In the genomic region with DNA sequence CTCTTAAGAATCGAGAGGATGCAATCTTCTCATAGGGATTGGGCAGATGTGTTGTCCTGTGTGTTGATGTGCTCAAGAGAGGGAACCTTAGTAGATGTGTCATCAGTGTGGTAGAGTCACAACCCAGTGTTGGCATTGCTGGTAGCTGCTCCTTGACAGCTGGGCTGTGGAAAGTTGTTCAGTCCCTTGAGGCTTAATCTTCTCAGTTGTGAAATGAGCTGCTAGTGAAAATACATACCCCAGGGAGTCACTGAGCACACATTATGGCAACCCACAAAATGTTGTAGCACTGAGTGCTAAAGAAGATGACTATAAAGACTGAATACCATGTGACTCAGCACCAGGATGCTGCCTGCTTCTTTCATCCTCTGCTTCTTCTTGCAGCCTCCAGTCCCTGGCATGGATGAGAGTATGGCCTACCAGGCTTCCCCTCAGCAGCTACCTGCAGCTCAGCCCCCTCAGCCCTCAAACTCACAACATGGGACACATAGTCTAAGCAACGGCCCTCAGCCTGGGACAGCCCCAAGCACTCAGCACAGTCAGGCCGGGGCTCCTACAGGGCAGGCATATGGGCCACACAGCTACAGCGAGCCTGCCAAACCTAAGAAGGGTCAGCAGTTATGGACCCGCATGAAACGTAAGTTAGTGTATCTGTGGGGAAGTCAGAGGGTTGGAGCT, we compare ENCODE assay signal across 24 mouse cellular contexts. TPM values are rescaled to one million over a fixed set of nuclear protein-coding genes. Genes with fewer than 3 reads are reported as not detected.
DNase-seq lines count a peak whose midpoint lies in the region; ATAC-seq and TF ChIP-seq lines count a peak whose summit lies in the region.
"Had no signal": no experiment of that assay in that cellular context is flagged by ENCODE, and none has a peak within 500 bp of the region (broad histone marks: within the 10 kb centered on the region; RNA-seq: fewer than 3 reads in every experiment).

No protein-coding gene starts in this region.

- peaks cover 10% of the 10 kb centered on the region for H3K4me1 ChIP-seq in liver, postnatal 0 days (ENCODE audit: insufficient read depth)
- peaks cover 24% of the 10 kb centered on the region for H3K4me1 ChIP-seq in liver, embryonic 12.5 days
- peaks cover 13% of the 10 kb centered on the region for H3K4me1 ChIP-seq in hindbrain, embryonic 12.5 days

- no peak overlapping the region for H3K9ac ChIP-seq in liver, postnatal 0 days (replicated peaks)
- H3K9ac ChIP-seq in liver, embryonic 12.5 days: no peak overlapping the region
- H3K9ac ChIP-seq in hindbrain, embryonic 12.5 days: no peak overlapping the region
- H3K9ac ChIP-seq: forebrain, embryonic 13.5 days; heart, embryonic 15.5 days; hindbrain, embryonic 13.5 days; limb, embryonic 12.5 days; midbrain, embryonic 12.5 days; neural tube, embryonic 12.5 days had no signal

- no peak overlapping the region for H3K4me2 ChIP-seq in liver, postnatal 0 days (ENCODE audit: low read depth, low read length)
- no peak overlapping the region for H3K4me2 ChIP-seq in liver, embryonic 12.5 days
- no peak overlapping the region for H3K4me2 ChIP-seq in hindbrain, embryonic 12.5 days (replicated peaks)
- H3K4me2 ChIP-seq: forebrain, embryonic 13.5 days; heart, embryonic 15.5 days; hindbrain, embryonic 13.5 days; limb, embryonic 12.5 days; midbrain, embryonic 12.5 days; neural tube, embryonic 12.5 days had no signal

- peak; percentile 35 for DNase-seq in cerebellum, adult 9-11 months
- DNase-seq in cerebellum, adult 11 months: no peak
- peak; percentile 3 to 7 for DNase-seq in frontal cortex, postnatal 10 days (ENCODE audit: low spot score in 2 of 2)
- DNase-seq in frontal cortex, postnatal 25 days (ENCODE audit: low spot score in 2 of 2): no peak
- peak; percentile 11 for DNase-seq in liver, postnatal 0 days
- DNase-seq: adrenal gland, postnatal 25 days; kidney, adult 11 months; kidney, postnatal 14 days; right cerebral cortex, adult 18-20 months; thymus, postnatal 14 days had no signal

- no peak overlapping the region for H3K27ac ChIP-seq in liver, postnatal 0 days (ENCODE audit: low read depth)
- no peak overlapping the region for H3K27ac ChIP-seq in liver, embryonic 12.5 days
- H3K27ac ChIP-seq in hindbrain, embryonic 12.5 days: no peak overlapping the region
- H3K27ac ChIP-seq: forebrain, embryonic 13.5 days; heart, embryonic 15.5 days; hindbrain, embryonic 13.5 days; left cerebral cortex, adult 2 months; limb, embryonic 12.5 days; midbrain, embryonic 12.5 days; neural tube, embryonic 12.5 days had no signal

- peaks cover 90% of the 10 kb centered on the region for H3K36me3 ChIP-seq in liver, postnatal 0 days (replicated peaks; ENCODE audit: insufficient read depth, low read length)
- H3K36me3 ChIP-seq in liver, embryonic 12.5 days: peaks cover 90% of the 10 kb centered on the region
- peaks cover 79% of the 10 kb centered on the region for H3K36me3 ChIP-seq in hindbrain, embryonic 12.5 days

- no peak for TF ChIP-seq EP300 in liver, postnatal 0 days (IDR thresholded peaks at IDR 0.05; ENCODE audit: low read depth)

- ATAC-seq in liver, postnatal 0 days: no peak
- no peak for ATAC-seq in liver, embryonic 12.5 days
- no peak for ATAC-seq in hindbrain, embryonic 12.5 days (ENCODE audit: low FRiP score)
- ATAC-seq: CD4-positive, CD25-positive, alpha-beta regulatory T cell, adult 4 months; forebrain, embryonic 13.5 days; lung, postnatal 0 days had no signal

- no peak overlapping the region for H3K4me3 ChIP-seq in liver, postnatal 0 days (ENCODE audit: low read depth, low read length)
- H3K4me3 ChIP-seq in liver, embryonic 12.5 days: no peak overlapping the region
- no peak overlapping the region for H3K4me3 ChIP-seq in hindbrain, embryonic 12.5 days
- H3K4me3 ChIP-seq: erythroblast, embryonic 14.5 days; forebrain, embryonic 13.5 days; heart, embryonic 15.5 days; hindbrain, embryonic 13.5 days; left cerebral cortex, adult 2 months; limb, embryonic 12.5 days; megakaryocyte, embryonic 14.5 days; midbrain, embryonic 12.5 days; myocyte; neural tube, embryonic 12.5 days had no signal

- H3K27me3 ChIP-seq in liver, postnatal 0 days (ENCODE audit: insufficient read depth, low read length): no peaks in the 10 kb centered on the region
- no peaks in the 10 kb centered on the region for H3K27me3 ChIP-seq in liver, embryonic 12.5 days (replicated peaks)
- no peaks in the 10 kb centered on the region for H3K27me3 ChIP-seq in hindbrain, embryonic 12.5 days
- H3K27me3 ChIP-seq: forebrain, embryonic 13.5 days; heart, embryonic 15.5 days; hindbrain, embryonic 13.5 days; limb, embryonic 12.5 days; megakaryocyte, embryonic 14.5 days; midbrain, embryonic 12.5 days; neural tube, embryonic 12.5 days had no signal

- 88% methylated on average over 6 of the region's 6 CpGs for WGBS in liver, postnatal 0 days (ENCODE audit: insufficient replicate concordance)
- WGBS in liver, embryonic 12.5 days (ENCODE audit: insufficient replicate concordance): 87% methylated on average over 6 of the region's 6 CpGs
- WGBS in hindbrain, embryonic 12.5 days: 97% methylated on average over 6 of the region's 6 CpGs

- no peaks in the 10 kb centered on the region for H3K9me3 ChIP-seq in liver, postnatal 0 days (ENCODE audit: low read length)
- H3K9me3 ChIP-seq in liver, embryonic 12.5 days (replicated peaks): no peaks in the 10 kb centered on the region
- H3K9me3 ChIP-seq in hindbrain, embryonic 12.5 days (replicated peaks): no peaks in the 10 kb centered on the region
- H3K9me3 ChIP-seq: forebrain, embryonic 13.5 days; heart, embryonic 15.5 days; hindbrain, embryonic 13.5 days; limb, embryonic 12.5 days; megakaryocyte, embryonic 14.5 days; midbrain, embryonic 12.5 days; neural tube, embryonic 12.5 days had no signal

- TF ChIP-seq CTCF in liver, postnatal 0 days (IDR thresholded peaks at IDR 0.05; ENCODE audit: low read depth): no peak

RNA-seq across cellular contexts. Expression of a gene that starts 4.9 kb away (rescaled TPM):
- polyA plus RNA-seq in liver, postnatal 0 days (2015; fragmentation: Nextera tagmentation; extraction: Ambion mirVana): 9.1 and 9.7 TPM in 2 replicates
- 39.3 and 44.5 TPM in 2 replicates for polyA plus RNA-seq in liver, embryonic 12.5 days (2016; fragmentation: Nextera tagmentation; extraction: Ambion mirVana)
- polyA plus RNA-seq in hindbrain, embryonic 12.5 days (2016; fragmentation: Nextera tagmentation; extraction: Ambion mirVana): 115 and 118 TPM in 2 replicates

RNA-seq across cellular contexts. Expression of a gene that starts 8.4 kb away (rescaled TPM):
- polyA plus RNA-seq in liver, postnatal 0 days (2015; fragmentation: Nextera tagmentation; extraction: Ambion mirVana): 2.8 TPM in 2 replicates
- polyA plus RNA-seq in liver, embryonic 12.5 days (2016; fragmentation: Nextera tagmentation; extraction: Ambion mirVana): 1.2 and 1.5 TPM in 2 replicates
- 3.6 and 4.3 TPM in 2 replicates for polyA plus RNA-seq in hindbrain, embryonic 12.5 days (2016; fragmentation: Nextera tagmentation; extraction: Ambion mirVana)

RNA-seq across cellular contexts. Expression of a gene that starts 22.6 kb away (rescaled TPM):
- 1.9 and 3.2 TPM in 2 replicates for polyA plus RNA-seq in liver, postnatal 0 days (2015; fragmentation: Nextera tagmentation; extraction: Ambion mirVana)
- 0.48 and 0.77 TPM in 2 replicates for polyA plus RNA-seq in liver, embryonic 12.5 days (2016; fragmentation: Nextera tagmentation; extraction: Ambion mirVana)
- polyA plus RNA-seq in hindbrain, embryonic 12.5 days (2016; fragmentation: Nextera tagmentation; extraction: Ambion mirVana): 108 and 110 TPM in 2 replicates
- polyA plus RNA-seq: erythroblast, embryonic 14.5 days had no signal

RNA-seq across cellular contexts. Expression of a gene that starts 22.9 kb away (rescaled TPM):
- 8.2 and 12.1 TPM in 2 replicates for polyA plus RNA-seq in liver, postnatal 0 days (2015; fragmentation: Nextera tagmentation; extraction: Ambion mirVana)
- polyA plus RNA-seq in liver, embryonic 12.5 days (2016; fragmentation: Nextera tagmentation; extraction: Ambion mirVana): 10.5 TPM in 2 replicates
- 24.2 and 25.7 TPM in 2 replicates for polyA plus RNA-seq in hindbrain, embryonic 12.5 days (2016; fragmentation: Nextera tagmentation; extraction: Ambion mirVana)
- polyA plus RNA-seq: CD4-positive, CD25-positive, alpha-beta regulatory T cell, adult 4 months had no signal

Comparison
In these comparisons a context has a peak if more than half of its experiments do, and no peak if none do; other contexts are left out.
1. DNase-seq: peak in cerebellum, adult 9-11 months (single experiment), frontal cortex, postnatal 10 days (2 of 2) and liver, postnatal 0 days (single experiment); none in cerebellum, adult 11 months (single experiment) and frontal cortex, postnatal 25 days (0 of 2).
2. RNA of a gene that starts 22.6 kb away (polyA plus RNA-seq): 108 to 110 TPM in hindbrain, embryonic 12.5 days; 1.9 to 3.2 TPM in liver, postnatal 0 days and 0.48 to 0.77 TPM in liver, embryonic 12.5 days; every median in the first group is over 10 times any median in the second.